In the genomic region with DNA sequence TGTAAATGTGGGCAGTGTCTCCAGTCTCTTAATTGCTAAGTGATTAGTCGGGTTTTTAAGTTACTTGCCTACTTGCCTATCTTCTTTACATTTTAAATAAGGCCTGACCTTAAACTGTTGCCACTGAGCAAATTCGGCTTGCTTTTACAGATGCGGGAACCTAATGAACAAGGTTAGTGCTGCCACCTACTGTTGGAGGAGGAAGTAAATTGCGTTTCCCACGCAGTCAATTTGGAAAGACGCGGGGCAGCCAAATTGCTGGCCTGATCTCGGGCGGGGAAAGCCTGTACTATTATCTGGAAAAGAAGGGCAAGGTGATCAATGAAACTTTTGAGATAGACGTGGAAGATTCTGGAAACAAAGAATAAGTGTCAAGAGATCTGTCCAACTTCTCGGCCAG, we compare ENCODE assay signal across 9 mouse cellular contexts.
DNase-seq lines count a peak whose midpoint lies in the region; ATAC-seq and TF ChIP-seq lines count a peak whose summit lies in the region.
"Had no signal": no experiment of that assay in that cellular context is flagged by ENCODE, and none has a peak within 500 bp of the region (broad histone marks: within the 10 kb centered on the region; RNA-seq: fewer than 3 reads in every experiment).

No protein-coding gene starts in this region.

- TF ChIP-seq POLR2A in CH12.LX (IDR thresholded peaks at IDR 0.05; ENCODE audit: low read depth, low read length): no peak

- DNase-seq in heart, adult 18-20 months: peak; percentile 56 to 77
- no peak for DNase-seq in heart, postnatal 25 days (ENCODE audit: low spot score)
- peak; percentile 78 for DNase-seq in CH12.LX (ENCODE audit: extremely low read depth)
- peak; percentile 82 for DNase-seq in brain, adult 2 months (ENCODE audit: low read depth, low spot score)
- peak; percentile 60 for DNase-seq in gastrocnemius, adult 2 months
- peak; percentile 50 to 69 for DNase-seq in kidney, postnatal 25 days
- DNase-seq in lung, postnatal 0 days (ENCODE audit: low spot score): peak; percentile 91
- peak; percentile 44 for DNase-seq in telencephalon, adult 2 months (ENCODE audit: low read depth, low spot score)

- H3K27ac ChIP-seq in CH12.LX (ENCODE audit: insufficient read depth, low read depth): no peak overlapping the region
- peak overlapping the region; percentile 78 for H3K27ac ChIP-seq in gastrocnemius, adult 2 months
- H3K27ac ChIP-seq in lung, postnatal 0 days (ENCODE audit: low read length): no peak overlapping the region
- H3K27ac ChIP-seq: macrophage had no signal

- peak; percentile 92 for TF ChIP-seq RAD21 in CH12.LX (IDR thresholded peaks at IDR 0.05; ENCODE audit: low read depth, low read length)

- no peaks in the 10 kb centered on the region for H3K27me3 ChIP-seq in CH12.LX (replicated peaks)
- H3K27me3 ChIP-seq in lung, postnatal 0 days (replicated peaks; ENCODE audit: insufficient read depth, low read length): no peaks in the 10 kb centered on the region

- no peaks in the 10 kb centered on the region for H3K36me3 ChIP-seq in CH12.LX (replicated peaks in 1 of 2; ENCODE audit: control insufficient read depth in 1 of 2, insufficient read depth in 1 of 2, low read length in 1 of 2)
- no peaks in the 10 kb centered on the region for H3K36me3 ChIP-seq in lung, postnatal 0 days (ENCODE audit: insufficient read depth, low read length)

- no peak for ATAC-seq in lung, postnatal 0 days

- TF ChIP-seq EP300 in CH12.LX (IDR thresholded peaks at IDR 0.05; ENCODE audit: low read length): no peak
- no peak for TF ChIP-seq EP300 in lung, postnatal 0 days (IDR thresholded peaks at IDR 0.05)

- H3K79me2 ChIP-seq in CH12.LX (replicated peaks; ENCODE audit: control insufficient read depth, extremely low read depth, insufficient read depth, poor library complexity, severe bottlenecking): no peaks in the 10 kb centered on the region

- dilution Hi-C loops in CH12.LX (cut with MboI; ENCODE audit: extremely low pct_ligation_motif_present, extremely low pct_unique_long_range_greater_than_20kb, low sequenced_read_pairs): no loop called here

- intact Hi-C loops in heart, postnatal 25 days (cut with DNase I): loop anchor here (1.0 to 5.0 kb wide), 2 partner anchors 52 to 163 kb away; no protein-coding TSS in a partner anchor
- intact Hi-C loops in gastrocnemius, adult 2 months (cut with DNase I): loop anchor here (1.0 to 5.0 kb wide), 2 partner anchors 52 to 165 kb away; no protein-coding TSS in a partner anchor

- no peak overlapping the region for H3K9ac ChIP-seq in CH12.LX (ENCODE audit: insufficient read depth, low read depth)
- no peak overlapping the region for H3K9ac ChIP-seq in lung, postnatal 0 days (replicated peaks; ENCODE audit: low read depth)

- H3K4me2 ChIP-seq in CH12.LX (ENCODE audit: insufficient read depth, low read depth, poor library complexity, severe bottlenecking): peak overlapping the region; percentile 78
- no peak overlapping the region for H3K4me2 ChIP-seq in lung, postnatal 0 days (replicated peaks; ENCODE audit: low read depth, low read length)

- H3K9me3 ChIP-seq in CH12.LX (replicated peaks; ENCODE audit: low read length): peaks cover 16% of the 10 kb centered on the region
- H3K9me3 ChIP-seq in lung, postnatal 0 days (ENCODE audit: low read length): no peaks in the 10 kb centered on the region

- in situ Hi-C loops in CH12.LX (cut with MboI; ENCODE audit: low pct_ligation_motif_present, low pct_unique_long_range_greater_than_20kb, low sequenced_read_pairs): loop anchor here (5.0 to 25.0 kb wide), 2 partner anchors 163 to 598 kb away; no protein-coding TSS in a partner anchor

- H3K4me1 ChIP-seq in CH12.LX (ENCODE audit: control insufficient read depth in 1 of 2, insufficient read depth in 2 of 2): peaks cover 0 to 10% of the 10 kb centered on the region in 2 experiments; a peak in 2 of 4 replicates
- no peaks in the 10 kb centered on the region for H3K4me1 ChIP-seq in lung, postnatal 0 days (ENCODE audit: insufficient read depth, low read depth, low read length)

- no peak overlapping the region for H3K4me3 ChIP-seq in CH12.LX (replicated peaks in 1 of 3; ENCODE audit: low read depth in 2 of 3, low read length in 2 of 3, poor library complexity in 1 of 3)
- peak overlapping the region; percentile 51 for H3K4me3 ChIP-seq in gastrocnemius, adult 2 months
- H3K4me3 ChIP-seq in lung, postnatal 0 days (ENCODE audit: low read depth, low read length): no peak overlapping the region

- 5% methylated on average over 11 of the region's 11 CpGs for WGBS in lung, postnatal 0 days

- TF ChIP-seq CTCF in CH12.LX (conservative IDR thresholded peaks at IDR 0.05 in 1 of 2, IDR thresholded peaks at IDR 0.05 in 1 of 2; ENCODE audit: low read depth in 2 of 2, low read length in 2 of 2): peak; percentile 54 to 93
- TF ChIP-seq CTCF in gastrocnemius, adult 2 months (IDR thresholded peaks at IDR 0.05): peak; percentile 78
- TF ChIP-seq CTCF in lung, postnatal 0 days (IDR thresholded peaks at IDR 0.05): peak; percentile 89

TF ChIP-seq in CH12.LX, 34 proteins besides CTCF, POLR2A, EP300 and RAD21:
- TF ChIP-seq JUND (conservative IDR thresholded peaks at IDR 0.05; ENCODE audit: low read depth, low read length): no peak
- no peak for TF ChIP-seq NRF1 (IDR thresholded peaks at IDR 0.05; ENCODE audit: low read depth, low read length)
- peak; percentile 65 for TF ChIP-seq ZC3H11A (IDR thresholded peaks at IDR 0.05; ENCODE audit: low read depth, low read length)
- TF ChIP-seq SMC3 (IDR thresholded peaks at IDR 0.05; ENCODE audit: low read depth, low read length): peak; percentile 89
- TF ChIP-seq BHLHE40 (IDR thresholded peaks at IDR 0.05; ENCODE audit: low read depth, low read length): no peak
